Mouse (Mus musculus): ENCODE measurements around the gene Olfr136.

Olfr136 gene

DNA sequence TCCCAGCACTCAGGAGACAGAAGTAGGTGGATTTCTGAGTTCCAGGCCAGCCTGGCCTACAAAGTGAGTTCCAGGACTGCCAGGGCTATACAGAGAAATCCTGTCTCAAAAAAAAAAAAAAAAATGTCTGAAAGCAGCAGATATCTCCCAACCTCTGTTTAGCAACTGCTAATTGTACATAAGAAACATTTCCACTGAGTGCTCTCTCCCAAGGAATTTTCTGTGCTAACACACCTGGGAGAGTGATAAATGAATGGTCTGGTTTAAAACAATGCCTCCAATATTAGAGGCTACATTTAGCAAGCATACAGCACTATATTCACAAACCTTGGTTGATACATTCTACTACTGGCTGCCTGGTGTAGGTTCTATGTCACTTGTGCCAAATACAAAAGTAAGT, at the start of gene Olfr136:
TSS of gene Olfr136 (plus strand) at position 301 of the 400 bp plus-strand sequence.
- no peak for DNase-seq (ENCODE audit: extremely low read depth, low read depth)

DNA sequence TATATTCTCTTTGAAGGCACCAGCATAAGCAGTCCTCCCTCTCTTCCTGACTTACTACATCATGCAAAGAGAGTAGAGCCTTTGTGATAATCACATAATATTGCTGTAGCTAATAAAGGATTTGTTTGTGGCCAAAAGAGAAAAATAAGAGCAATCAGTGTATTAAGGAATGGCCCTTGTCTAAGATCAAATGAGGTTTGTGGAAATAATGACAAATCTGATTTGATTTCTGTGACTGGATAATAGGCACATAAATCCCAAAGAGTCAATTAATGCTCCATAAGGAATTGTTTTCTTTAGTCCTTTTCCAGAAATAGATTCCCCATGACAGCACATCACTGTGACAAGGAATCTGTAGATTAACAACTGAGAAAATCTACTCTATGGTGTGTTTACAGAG, 22.2 kb upstream of the Olfr136 start, which contains the start of gene Olfr137:
TSS of gene Olfr137 (minus strand) at position 101 of the 400 bp plus-strand sequence.
- no peak for DNase-seq (ENCODE audit: extremely low read depth, low read depth)
